Mouse (Mus musculus) hindbrain, embryonic 13.5 days (tissue): ENCODE measurements around the gene Dctn5. TPM values are rescaled to one million over a fixed set of nuclear protein-coding genes. Genes with fewer than 3 reads are reported as not detected.
"Not testable (repeated sequence)": the region's sequence is repeated elsewhere in the genome, so short reads cannot be mapped to it uniquely, and the experiment has no call there.

Source experiments
- ATAC-seq: fragments of 200-750 bp; cut with Nextera tagmentation; 2 replicates; pipeline ENCODE4 v1.8.0; 2017; ENCODE audit warnings: moderate TSS enrichment; ENCODE audit not compliant: low FRiP score
- H3K27ac ChIP-seq: fragments of 300-500 bp; sonication (generic); 2 replicates; pipeline ENCODE4 v1.5.1; 2015; ENCODE audit warnings: inconsistent platforms, mild to moderate bottlenecking, moderate library complexity
- H3K27me3 ChIP-seq: fragments of 300-500 bp; sonication (generic); 2 replicates; pipeline ENCODE4 v1.6.1; 2015; ENCODE audit warnings: mild to moderate bottlenecking, inconsistent platforms
- H3K36me3 ChIP-seq: fragments of 300-500 bp; sonication (generic); 2 replicates; pipeline ENCODE4 v1.6.1; 2015; ENCODE audit warnings: mild to moderate bottlenecking, inconsistent platforms
- H3K4me1 ChIP-seq: fragments of 300-500 bp; sonication (generic); replicated peaks from 2 replicates; pipeline ENCODE4 v1.6.1; 2015; ENCODE audit warnings: inconsistent platforms
- H3K4me2 ChIP-seq: fragments of 300-500 bp; sonication (generic); 2 replicates; pipeline ENCODE4 v1.6.1; 2015; ENCODE audit warnings: inconsistent platforms, mild to moderate bottlenecking, moderate library complexity
- H3K4me3 ChIP-seq: fragments of 300-500 bp; sonication (generic); 2 replicates; pipeline ENCODE4 v1.5.1; 2015; ENCODE audit warnings: mild to moderate bottlenecking, inconsistent platforms
- H3K9ac ChIP-seq: fragments of 300-500 bp; sonication (generic); 2 replicates; pipeline ENCODE4 v1.6.1; 2015; ENCODE audit warnings: mild to moderate bottlenecking, inconsistent platforms
- H3K9me3 ChIP-seq: fragments of 300-500 bp; sonication (generic); 2 replicates; pipeline ENCODE4 v1.6.1; 2016; ENCODE audit warnings: inconsistent platforms
- WGBS: fragments of 180-500 bp; shearing (Covaris S2); methylation state at CpG from one replicate; pipeline ENCODE4 v1.1.7; 2015; 5-methylcytosine and 5-hydroxymethylcytosine counted together
- polyA plus RNA-seq: library from polyadenylated mRNA; unstranded; fragments of >200 nt; fragmentation: Nextera tagmentation; extraction: Ambion mirVana; gene quantifications from 2 replicates; pipeline ENCODE4 v1.2.1, GENCODE M21; 2015

Gene Dctn5
- 162 TPM in 2 replicates for polyA plus RNA-seq

- Histone ChIP-seq H3K27me3 (no peaks in the 10 kb centered on the region), H3K36me3 (peaks cover 37% of the 10 kb centered on the region), H3K9me3 (no peaks in the 10 kb centered on the region), H3K4me1 (peaks cover 14% of the 10 kb centered on the region), H3K4me2 (peak within 1 kb of the TSS; percentile 94), H3K9ac (peak within 1 kb of the TSS; percentile 94), H3K27ac (peak within 1 kb of the TSS; percentile 81), H3K4me3 (peak within 1 kb of the TSS; percentile 94)
- WGBS = under 1% methylated on average over 54 of the region's 54 CpGs
- ATAC-seq = peak; percentile 95
Measured at GRCm38 (mm10) chr7:122132497-122133337, at the start of gene Dctn5, which contains the start of gene Palb2. TSS of gene Dctn5 (plus strand) at chr7:122133041. TSS of gene Palb2 (minus strand) at chr7:122132985.

- H3K36me3 ChIP-seq = peaks cover 81% of the 10 kb centered on the region
- no peaks in the 10 kb centered on the region for H3K4me1 ChIP-seq
- H3K27me3 ChIP-seq = no peaks in the 10 kb centered on the region
- H3K9me3 ChIP-seq = no peaks in the 10 kb centered on the region
- no peak overlapping the region for H3K9ac ChIP-seq
- 92% methylated on average over 11 of the region's 11 CpGs for WGBS
- H3K4me2 ChIP-seq = no peak overlapping the region
- ATAC-seq = no peak
- no peak overlapping the region for H3K4me3 ChIP-seq
- H3K27ac ChIP-seq = no peak overlapping the region
Measured at GRCm38 (mm10) chr7:122087195-122087982, 45.5 kb upstream of the Dctn5 start.

- Histone ChIP-seq H3K4me1 (peaks cover 2% of the 10 kb centered on the region), H3K9me3 (no peaks in the 10 kb centered on the region), H3K4me3 (no peak overlapping the region), H3K36me3 (peaks cover 81% of the 10 kb centered on the region), H3K4me2 (no peak overlapping the region), H3K27ac (no peak overlapping the region), H3K27me3 (no peaks in the 10 kb centered on the region), H3K9ac (no peak overlapping the region)
- no peak for ATAC-seq
- 95% methylated on average over 2 of the region's 2 CpGs for WGBS
Measured at GRCm38 (mm10) chr7:122094564-122095330, 38.1 kb upstream of the Dctn5 start.

GRCm38 (mm10) chr7:122098009-122098408, 34.8 kb upstream of the Dctn5 start:
- H3K4me1 ChIP-seq = peaks cover 16% of the 10 kb centered on the region
- ATAC-seq = no peak
- H3K36me3 ChIP-seq = peaks cover 50% of the 10 kb centered on the region
- WGBS = 97% methylated on average over 3 of the region's 3 CpGs
- H3K9ac ChIP-seq = no peak overlapping the region
- no peak overlapping the region for H3K27ac ChIP-seq
- no peaks in the 10 kb centered on the region for H3K9me3 ChIP-seq
- no peaks in the 10 kb centered on the region for H3K27me3 ChIP-seq
- H3K4me2 ChIP-seq = no peak overlapping the region
- H3K4me3 ChIP-seq = no peak overlapping the region

DNA sequence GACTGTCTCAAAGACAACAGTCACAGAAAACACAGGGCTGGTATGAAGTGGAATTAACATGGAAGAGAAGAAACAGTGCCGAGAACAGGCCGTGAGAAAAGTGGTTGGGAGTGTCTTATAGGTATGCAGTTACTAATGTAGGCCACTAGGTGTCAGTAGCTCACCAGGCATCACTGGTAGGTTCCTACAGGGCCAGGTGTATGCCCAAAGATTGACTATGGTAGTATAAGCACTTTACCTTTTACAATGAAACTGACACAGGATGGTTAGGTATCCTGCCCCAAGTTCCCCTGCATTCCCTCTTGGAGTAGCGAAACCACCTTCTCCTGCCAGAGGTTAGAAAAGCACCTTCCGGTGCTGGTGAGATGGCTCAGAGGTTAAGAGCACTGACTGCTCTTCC, 33.6 kb upstream of the Dctn5 start:
- no peak overlapping the region for H3K9ac ChIP-seq
- 73% methylated on average over 4 of the region's 4 CpGs for WGBS
- H3K27me3 ChIP-seq = no peaks in the 10 kb centered on the region
- ATAC-seq = no peak
- H3K4me3 ChIP-seq = no peak overlapping the region
- H3K4me2 ChIP-seq = no peak overlapping the region
- H3K4me1 ChIP-seq = peaks cover 16% of the 10 kb centered on the region
- no peak overlapping the region for H3K27ac ChIP-seq
- H3K36me3 ChIP-seq = peaks cover 42% of the 10 kb centered on the region
- no peaks in the 10 kb centered on the region for H3K9me3 ChIP-seq

DNA sequence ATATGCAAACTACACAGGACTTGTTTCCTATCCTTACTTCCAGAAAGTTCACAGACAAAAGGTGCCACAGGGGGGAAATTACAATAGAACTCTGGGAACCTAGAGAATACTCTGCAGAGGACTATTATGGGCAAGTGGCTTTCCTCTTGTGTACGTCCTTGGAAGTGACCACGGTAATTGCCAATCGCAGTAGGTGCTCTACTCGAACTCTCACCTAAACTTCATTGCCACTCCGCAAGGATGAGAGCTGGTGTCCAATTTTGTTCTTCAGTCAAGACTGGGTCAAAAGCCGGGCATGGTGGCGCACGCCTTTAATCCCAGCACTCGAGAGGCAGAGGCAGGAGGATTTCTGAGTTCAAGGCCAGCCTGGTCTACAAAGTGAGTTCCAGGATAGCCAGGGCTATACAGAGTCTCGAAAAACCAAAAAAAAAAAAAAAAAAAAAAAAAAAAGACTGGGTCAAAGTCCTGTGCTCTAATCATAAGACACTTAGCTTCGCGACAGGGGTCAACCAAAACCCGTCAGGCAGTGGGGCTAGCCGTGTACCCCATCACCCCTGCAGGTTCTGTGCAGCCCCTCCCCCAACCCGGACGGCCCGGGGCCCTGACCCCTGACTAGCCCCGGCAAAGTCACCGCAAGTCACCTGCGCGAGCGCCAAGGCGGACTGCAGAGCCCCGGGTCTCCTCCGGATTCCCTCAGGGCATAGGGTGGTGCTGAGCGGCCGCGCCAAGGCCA, 31.7 kb upstream of the Dctn5 start:
- H3K4me3 ChIP-seq = peak overlapping the region; percentile 73
- peaks cover 22% of the 10 kb centered on the region for H3K36me3 ChIP-seq
- 10% methylated on average over 28 of the region's 28 CpGs for WGBS
- not testable (repeated sequence) for H3K9me3 ChIP-seq, H3K27me3 ChIP-seq
- H3K4me1 ChIP-seq = peaks cover 16% of the 10 kb centered on the region
- peak overlapping the region; percentile 72 for H3K27ac ChIP-seq
- peak; percentile 82 for ATAC-seq
- peak overlapping the region; percentile 72 for H3K4me2 ChIP-seq
- H3K9ac ChIP-seq = peak overlapping the region; percentile 92

DNA sequence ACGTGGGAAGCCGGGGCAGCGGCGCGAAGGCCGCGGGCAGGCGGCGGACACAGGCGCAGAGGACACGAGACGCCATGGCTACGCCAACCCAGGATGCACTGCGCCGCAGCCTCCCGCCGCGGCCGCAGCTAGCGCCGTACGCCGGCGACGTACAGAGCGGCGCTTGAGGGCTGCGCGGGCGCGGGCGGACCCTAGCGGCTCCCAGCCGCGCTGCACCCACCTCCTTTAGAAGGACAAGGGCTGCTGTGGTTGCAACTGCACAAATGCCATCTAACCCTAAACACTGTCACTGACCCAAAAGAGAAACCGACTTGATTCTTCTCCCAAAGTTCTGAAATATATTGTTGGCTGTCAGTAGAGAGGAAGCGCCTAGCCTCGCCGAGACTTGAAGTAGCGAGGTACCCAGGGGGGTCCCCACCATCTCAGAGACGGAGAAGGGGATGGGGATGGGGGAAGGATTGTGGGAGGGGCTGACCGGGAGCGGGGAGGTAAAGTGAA, 31.0 kb upstream of the Dctn5 start, which contains the start of gene Ndufab1:
Ndufab1 (minus strand) TSS at position 140 of the 498 bp plus-strand sequence.
- Histone ChIP-seq H3K9me3 (no peaks in the 10 kb centered on the region), H3K4me1 (peaks cover 16% of the 10 kb centered on the region), H3K4me3 (peak within 1 kb of the TSS; percentile 73), H3K4me2 (peak within 1 kb of the TSS; percentile 72), H3K9ac (peak within 1 kb of the TSS; percentile 92), H3K27ac (peak within 1 kb of the TSS; percentile 72), H3K27me3 (no peaks in the 10 kb centered on the region), H3K36me3 (peaks cover 18% of the 10 kb centered on the region)
- peak; percentile 98 for ATAC-seq
- WGBS = 3% methylated on average over 35 of the region's 43 CpGs

DNA sequence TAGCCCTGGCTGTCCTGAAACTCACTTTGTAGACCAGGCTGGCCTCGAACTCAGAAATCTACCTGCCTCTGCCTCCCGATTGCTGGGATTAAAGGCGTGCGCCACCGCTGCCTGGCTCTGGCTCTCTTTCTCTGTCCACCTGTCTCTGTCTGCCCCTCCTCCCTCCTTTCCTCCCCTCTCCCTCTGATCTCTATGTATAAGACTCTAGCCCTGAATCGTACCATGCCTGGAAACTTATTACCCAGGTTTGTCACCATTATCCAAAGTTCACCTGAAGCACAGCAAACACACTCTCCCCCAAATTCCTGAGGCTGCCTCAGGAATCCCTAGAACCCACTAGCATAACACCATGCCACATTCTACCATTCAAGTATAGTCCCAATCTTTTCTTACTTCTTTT, 24.6 kb upstream of the Dctn5 start:
- Histone ChIP-seq H3K4me1 (no peaks in the 10 kb centered on the region), H3K4me2 (no peak overlapping the region), H3K4me3 (no peak overlapping the region), H3K27ac (no peak overlapping the region), H3K9me3 (no peaks in the 10 kb centered on the region), H3K27me3 (no peaks in the 10 kb centered on the region), H3K36me3 (peaks cover 31% of the 10 kb centered on the region), H3K9ac (no peak overlapping the region; the same call in 1 of the 2 replicates)
- no peak for ATAC-seq
- 98% methylated on average over 6 of the region's 6 CpGs for WGBS

DNA sequence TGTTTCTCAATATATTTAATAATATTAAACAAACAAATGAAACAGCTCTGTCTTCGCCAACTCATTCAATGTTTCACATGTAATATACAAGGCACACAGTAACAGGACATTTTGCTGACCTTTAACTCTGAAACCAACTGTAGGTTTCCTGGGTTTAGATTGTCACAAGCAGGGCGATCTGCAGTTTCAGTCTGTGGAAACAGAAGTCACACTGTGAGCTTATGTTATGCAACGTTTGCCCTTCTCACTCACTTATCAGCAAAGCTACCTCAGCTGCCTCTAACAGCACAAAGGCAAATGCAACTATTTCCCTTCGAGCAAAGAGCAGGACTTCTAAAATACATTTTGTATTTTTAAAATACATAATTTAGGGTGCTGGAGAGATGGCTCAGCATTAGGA, 9.3 kb upstream of the Dctn5 start:
- Histone ChIP-seq H3K27me3 (no peaks in the 10 kb centered on the region), H3K4me3 (no peak overlapping the region), H3K27ac (no peak overlapping the region), H3K4me2 (no peak overlapping the region), H3K9ac (no peak overlapping the region), H3K4me1 (no peaks in the 10 kb centered on the region), H3K9me3 (no peaks in the 10 kb centered on the region), H3K36me3 (peaks cover 60% of the 10 kb centered on the region)
- ATAC-seq = no peak
- 91% methylated on average over 4 of the region's 4 CpGs for WGBS

DNA sequence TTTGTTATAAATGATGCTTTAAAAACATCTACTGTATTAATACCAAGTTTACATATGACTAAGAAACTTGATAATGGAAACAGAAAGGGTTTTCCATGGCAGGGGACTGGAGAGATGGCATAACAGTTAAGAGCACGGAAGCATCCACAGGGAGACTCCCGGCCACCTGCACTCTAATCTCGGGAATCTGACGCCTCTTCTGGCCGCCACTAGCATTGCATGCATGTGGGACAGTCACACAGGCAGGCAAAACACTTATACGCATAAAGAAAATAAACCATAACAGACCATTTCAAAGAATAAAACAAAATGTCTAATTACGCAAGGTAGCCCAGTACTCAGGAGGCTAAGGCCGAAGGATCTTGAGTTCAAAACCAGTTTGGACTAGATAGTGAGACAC, 7.2 kb upstream of the Dctn5 start:
- no peaks in the 10 kb centered on the region for H3K9me3 ChIP-seq
- H3K4me1 ChIP-seq = no peaks in the 10 kb centered on the region
- WGBS = 82% methylated on average over 8 of the region's 8 CpGs
- no peak overlapping the region for H3K9ac ChIP-seq
- no peak overlapping the region for H3K27ac ChIP-seq
- H3K27me3 ChIP-seq = no peaks in the 10 kb centered on the region
- H3K36me3 ChIP-seq = peaks cover 51% of the 10 kb centered on the region
- no peak for ATAC-seq
- no peak overlapping the region for H3K4me3 ChIP-seq
- H3K4me2 ChIP-seq = no peak overlapping the region

DNA sequence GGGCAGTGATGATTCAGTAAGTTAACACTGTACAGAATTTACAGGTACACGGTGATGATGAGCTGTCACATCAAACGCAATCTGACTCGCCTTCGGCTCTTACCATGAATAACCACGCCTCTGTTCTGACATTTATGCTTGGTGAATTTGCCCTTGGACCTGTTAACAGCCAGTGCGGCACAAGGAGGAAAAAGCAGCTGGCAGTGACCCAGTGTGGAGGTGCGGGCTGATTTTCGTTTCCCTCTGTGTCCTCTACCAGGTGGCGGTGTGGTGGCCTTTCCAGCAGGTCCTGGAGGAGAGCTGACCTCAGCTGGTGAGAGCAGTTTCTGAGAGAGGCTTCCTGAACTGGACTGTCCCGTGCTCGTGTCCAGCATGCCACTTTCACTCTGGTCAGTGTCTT, 5.9 kb upstream of the Dctn5 start:
- no peak overlapping the region for H3K4me2 ChIP-seq
- no peak overlapping the region for H3K9ac ChIP-seq
- no peaks in the 10 kb centered on the region for H3K4me1 ChIP-seq
- H3K27ac ChIP-seq = no peak overlapping the region
- no peak for ATAC-seq
- peaks cover 41% of the 10 kb centered on the region for H3K36me3 ChIP-seq
- WGBS = 95% methylated on average over 11 of the region's 11 CpGs
- H3K4me3 ChIP-seq = no peak overlapping the region
- H3K27me3 ChIP-seq = no peaks in the 10 kb centered on the region
- H3K9me3 ChIP-seq = no peaks in the 10 kb centered on the region
